ENCODE assay signal across 9 mouse cellular contexts in genomic region chr1:155006539-155007486, GRCm38 (mm10).
A peak's percentile ranks its signal among the peaks of the same experiment; 100 is the strongest.
DNase-seq lines count a peak whose midpoint lies in the region; ATAC-seq and TF ChIP-seq lines count a peak whose summit lies in the region.
"Had no signal": no experiment of that assay in that cellular context is flagged by ENCODE, and none has a peak within 500 bp of the region (broad histone marks: within the 10 kb centered on the region; RNA-seq: fewer than 3 reads in every experiment).

No protein-coding gene starts in this region.

- no peak overlapping the region for H3K4me2 ChIP-seq in heart, postnatal 0 days (ENCODE audit: low read depth, low read length)
- H3K4me2 ChIP-seq in liver, embryonic 14.5 days (ENCODE audit: low read depth) = no peak overlapping the region
- H3K4me2 ChIP-seq in neural tube, embryonic 13.5 days = no peak overlapping the region

- WGBS in heart, postnatal 0 days = 20% methylated on average over 16 of the region's 16 CpGs
- WGBS in liver, embryonic 14.5 days (ENCODE audit: insufficient replicate concordance) = 13% methylated on average over 16 of the region's 16 CpGs
- WGBS in neural tube, embryonic 13.5 days = 17% methylated on average over 16 of the region's 16 CpGs

- H3K9me3 ChIP-seq in heart, postnatal 0 days (replicated peaks; ENCODE audit: control insufficient read depth, low read length) = no peaks in the 10 kb centered on the region
- H3K9me3 ChIP-seq in liver, embryonic 14.5 days (ENCODE audit: control insufficient read depth, low read length) = no peaks in the 10 kb centered on the region
- H3K9me3 ChIP-seq in neural tube, embryonic 13.5 days = no peaks in the 10 kb centered on the region

- TF ChIP-seq CTCF in brain, embryonic 14.5 days (IDR thresholded peaks at IDR 0.05; ENCODE audit: borderline replicate concordance, extremely low read depth, insufficient read depth, insufficient read length) = peak; percentile 100
- TF ChIP-seq CTCF in heart, postnatal 0 days (IDR thresholded peaks at IDR 0.05; ENCODE audit: low read depth) = peak; percentile 100
- TF ChIP-seq CTCF in liver, embryonic 14.5 days (IDR thresholded peaks at IDR 0.05; ENCODE audit: low read depth) = peak; percentile 98

- H3K4me1 ChIP-seq in heart, postnatal 0 days (ENCODE audit: control insufficient read depth, insufficient read depth) = no peaks in the 10 kb centered on the region
- no peaks in the 10 kb centered on the region for H3K4me1 ChIP-seq in liver, embryonic 14.5 days (replicated peaks; ENCODE audit: control insufficient read depth in 2 of 2, insufficient read depth in 2 of 2, low read length in 1 of 2)
- no peaks in the 10 kb centered on the region for H3K4me1 ChIP-seq in neural tube, embryonic 13.5 days (replicated peaks)

- 0 out of 2 replicates have a peak, but pooled peaks cover 17% of the 10 kb centered on the region for H3K27me3 ChIP-seq in heart, postnatal 0 days (ENCODE audit: control insufficient read depth, insufficient read depth, low read length)
- no peaks in the 10 kb centered on the region for H3K27me3 ChIP-seq in liver, embryonic 14.5 days (ENCODE audit: control insufficient read depth, insufficient read depth, low read length)
- H3K27me3 ChIP-seq in neural tube, embryonic 13.5 days = peaks cover 3% of the 10 kb centered on the region; the same call in 1 of the 2 replicates

- peak; percentile 73 for ATAC-seq in heart, postnatal 0 days (ENCODE audit: insufficient read depth, low read depth)
- peak; percentile 53; the same call in 1 of the 2 replicates for ATAC-seq in liver, embryonic 14.5 days (ENCODE audit: insufficient read depth)
- peak; percentile 85 for ATAC-seq in neural tube, embryonic 13.5 days (ENCODE audit: low read depth)

- H3K4me3 ChIP-seq in heart, postnatal 0 days (ENCODE audit: low read depth, low read length) = no peak overlapping the region
- H3K4me3 ChIP-seq in liver, embryonic 14.5 days (ENCODE audit: insufficient read depth in 1 of 2, low read depth in 2 of 2, low read length in 2 of 2) = no peak overlapping the region
- no peak overlapping the region for H3K4me3 ChIP-seq in neural tube, embryonic 13.5 days
- H3K4me3 ChIP-seq: erythroblast, embryonic 14.5 days had no signal

- DNase-seq in CD4-positive, CD25-positive, alpha-beta regulatory T cell, adult 2 months (ENCODE audit: low read depth, low spot score) = peak; percentile 92
- peak; percentile 94 for DNase-seq in brain, embryonic 14.5 days (ENCODE audit: low read depth)
- peak; percentile 55 for DNase-seq in fibroblast of lung, adult 2 months (ENCODE audit: low read depth)
- peak; percentile 74 for DNase-seq in heart, postnatal 0 days (ENCODE audit: low spot score)
- peak; percentile 79 to 89 for DNase-seq in kidney, postnatal 36 days
- DNase-seq in liver, embryonic 14.5 days (ENCODE audit: low read depth in 3 of 3, low spot score in 3 of 3) = no peak
- peak; percentile 73 for DNase-seq in telencephalon, adult 2 months (ENCODE audit: low read depth, low spot score)

- no peak overlapping the region for H3K27ac ChIP-seq in heart, postnatal 0 days (ENCODE audit: low read depth)
- H3K27ac ChIP-seq in liver, embryonic 14.5 days = no peak overlapping the region
- no peak overlapping the region for H3K27ac ChIP-seq in neural tube, embryonic 13.5 days (replicated peaks)

- no peak for TF ChIP-seq POLR2A in brain, embryonic 14.5 days (IDR thresholded peaks at IDR 0.05; ENCODE audit: borderline replicate concordance, extremely low read depth, insufficient read depth, insufficient read length, poor library complexity, severe bottlenecking)

- no peak for TF ChIP-seq EP300 in heart, postnatal 0 days (IDR thresholded peaks at IDR 0.05; ENCODE audit: low read depth)
- TF ChIP-seq EP300 in liver, embryonic 14.5 days (IDR thresholded peaks at IDR 0.05; ENCODE audit: low read depth) = no peak

- H3K9ac ChIP-seq in heart, postnatal 0 days (replicated peaks; ENCODE audit: low read depth, low read length) = no peak overlapping the region
- no peak overlapping the region for H3K9ac ChIP-seq in liver, embryonic 14.5 days (replicated peaks)
- H3K9ac ChIP-seq in neural tube, embryonic 13.5 days = 0 out of 2 replicates have a peak overlapping the region, but pooled peaks have one; percentile 12

- no peaks in the 10 kb centered on the region for H3K36me3 ChIP-seq in heart, postnatal 0 days (replicated peaks; ENCODE audit: control insufficient read depth, insufficient read depth, low read length)
- no peaks in the 10 kb centered on the region for H3K36me3 ChIP-seq in liver, embryonic 14.5 days (replicated peaks; ENCODE audit: control insufficient read depth, insufficient read depth, low read depth)
- H3K36me3 ChIP-seq in neural tube, embryonic 13.5 days = no peaks in the 10 kb centered on the region

Comparison
In these comparisons a context has a peak if more than half of its experiments do, and no peak if none do; other contexts are left out.
1. DNase-seq: peak in CD4-positive, CD25-positive, alpha-beta regulatory T cell, adult 2 months (single experiment), brain, embryonic 14.5 days (single experiment), fibroblast of lung, adult 2 months (single experiment), heart, postnatal 0 days (single experiment), kidney, postnatal 36 days (2 of 2) and telencephalon, adult 2 months (single experiment); none in liver, embryonic 14.5 days (0 of 3).
2. Peak in every context shown above with its lines, with median percentiles within 50 percentile points of each other: CTCF ChIP-seq and ATAC-seq.